ENCODE assay signal across 21 mouse cellular contexts in genomic region chr11:70713222-70713621, GRCm38 (mm10). TPM values are rescaled to one million over a fixed set of nuclear protein-coding genes. Genes with fewer than 3 reads are reported as not detected.
"Had no signal": no experiment of that assay in that cellular context is flagged by ENCODE, and none has a peak within 500 bp of the region (broad histone marks: within the 10 kb centered on the region; RNA-seq: fewer than 3 reads in every experiment).

No protein-coding gene starts in this region.

- DNase-seq: kidney, adult 9 months; kidney, postnatal 10 days; kidney, postnatal 4 days; lung, adult 18-20 months; lung, postnatal 10 days; lung, postnatal 36 days; retina, postnatal 1 day; right cerebral cortex, postnatal 25 days; thymus, postnatal 4 days had no signal

- H3K9ac ChIP-seq: liver, embryonic 12.5 days; liver, embryonic 15.5 days; lung, embryonic 15.5 days; midbrain, embryonic 13.5 days; neural tube, embryonic 13.5 days had no signal

- H3K9me3 ChIP-seq: liver, embryonic 12.5 days; liver, embryonic 15.5 days; lung, embryonic 15.5 days; megakaryocyte, embryonic 14.5 days; midbrain, embryonic 10.5 days; midbrain, embryonic 13.5 days; neural tube, embryonic 13.5 days had no signal

- H3K4me3 ChIP-seq: liver, embryonic 12.5 days; liver, embryonic 15.5 days; lung, embryonic 15.5 days; megakaryocyte, embryonic 14.5 days; midbrain, embryonic 10.5 days; midbrain, embryonic 13.5 days; myocyte; neural tube, embryonic 13.5 days had no signal

- H3K27ac ChIP-seq: liver, embryonic 12.5 days; liver, embryonic 15.5 days; lung, embryonic 15.5 days; midbrain, embryonic 10.5 days; midbrain, embryonic 13.5 days; neural tube, embryonic 13.5 days had no signal

- H3K27me3 ChIP-seq: lung, embryonic 15.5 days; midbrain, embryonic 13.5 days; neural tube, embryonic 13.5 days had no signal

- ATAC-seq: hindbrain, embryonic 16.5 days; liver, embryonic 12.5 days; midbrain, embryonic 13.5 days; midbrain, embryonic 16.5 days had no signal

- H3K4me2 ChIP-seq: liver, embryonic 12.5 days; liver, embryonic 15.5 days; lung, embryonic 15.5 days; midbrain, embryonic 13.5 days; neural tube, embryonic 13.5 days had no signal

- H3K4me1 ChIP-seq: liver, embryonic 12.5 days; liver, embryonic 15.5 days; lung, embryonic 15.5 days; megakaryocyte, embryonic 14.5 days; midbrain, embryonic 10.5 days; midbrain, embryonic 13.5 days; neural tube, embryonic 13.5 days had no signal

RNA-seq across cellular contexts. Expression of gene Inca1, which starts 13.3 kb away (rescaled TPM):
- total RNA-seq: monocyte, adult 5-6 weeks; neutrophil, adult 5-6 weeks had no signal
